Mouse (Mus musculus) liver, postnatal 0 days (tissue): ENCODE results near the gene Gm13271. TPM values are rescaled to one million over a fixed set of nuclear protein-coding genes. Genes with fewer than 3 reads are reported as not detected.
A peak's percentile ranks its signal among the peaks of the same experiment; 100 is the strongest.
"Not testable (repeated sequence)": the region's sequence is repeated elsewhere in the genome, so short reads cannot be mapped to it uniquely, and the experiment has no call there.

Experiments
- ATAC-seq: fragments of 200-750 bp; cut with Nextera tagmentation; 2 replicates; pipeline ENCODE4 v1.8.0; 2017; ENCODE audit warnings: mild to moderate bottlenecking, moderate library complexity
- DNase-seq: peaks from one replicate; pipeline ENCODE4 v3.0.0-alpha.2; 2016
- H3K27ac ChIP-seq: fragments of 300-500 bp; sonication (generic); 2 replicates; pipeline ENCODE4 v1.5.1; 2014; ENCODE audit warnings: antibody characterized with exemption, moderate library complexity, mild to moderate bottlenecking, low read depth
- H3K27me3 ChIP-seq: fragments of 300-500 bp; sonication (generic); 2 replicates; pipeline ENCODE4 v1.6.1; 2014; ENCODE audit warnings: low read length, control low read depth, mixed read lengths; ENCODE audit not compliant: insufficient read depth
- H3K36me3 ChIP-seq: fragments of 300-500 bp; sonication (generic); replicated peaks from 2 replicates; pipeline ENCODE4 v1.6.1; 2014; ENCODE audit warnings: mild to moderate bottlenecking, control low read depth, low read length, moderate library complexity, mixed read lengths; ENCODE audit not compliant: insufficient read depth
- H3K4me1 ChIP-seq: fragments of 300-500 bp; sonication (generic); 2 replicates; pipeline ENCODE4 v1.6.1; 2014; ENCODE audit warnings: antibody characterized with exemption, mild to moderate bottlenecking, control low read depth; ENCODE audit not compliant: insufficient read depth
- H3K4me2 ChIP-seq: fragments of 300-500 bp; sonication (generic); 2 replicates; pipeline ENCODE4 v1.6.1; 2014; ENCODE audit warnings: low read depth, mild to moderate bottlenecking, low read length, moderate library complexity, mixed read lengths
- H3K4me3 ChIP-seq: fragments of 300-500 bp; sonication (generic); 2 replicates; pipeline ENCODE4 v1.5.1; 2014; ENCODE audit warnings: low read depth, low read length
- H3K9ac ChIP-seq: fragments of 300-500 bp; sonication (generic); replicated peaks from 2 replicates; pipeline ENCODE4 v1.6.1; 2014; ENCODE audit warnings: mild to moderate bottlenecking, moderate library complexity
- H3K9me3 ChIP-seq: fragments of 300-500 bp; sonication (generic); 2 replicates; pipeline ENCODE4 v1.6.1; 2016; ENCODE audit warnings: mild to moderate bottlenecking, control low read depth, low read length, mixed read lengths
- CTCF ChIP-seq: sonication (generic); IDR thresholded peaks from 2 replicates; pipeline ENCODE4 v1.5.1; 2016; ENCODE audit warnings: antibody characterized with exemption, low read depth
- WGBS: fragments of 180-500 bp; shearing (Covaris S2); extraction: QIAGEN DNeasy Blood & Tissue Kit; methylation state at CpG from one replicate; pipeline ENCODE4 v1.1.7; 2014; ENCODE audit not compliant: insufficient replicate concordance; 5-methylcytosine and 5-hydroxymethylcytosine counted together
- polyA plus RNA-seq: library from polyadenylated mRNA; unstranded; fragments of >200 nt; fragmentation: Nextera tagmentation; extraction: Ambion mirVana; gene quantifications from 2 replicates; pipeline ENCODE4 v1.2.1, GENCODE M21; 2015

Gene Gm13271
- polyA plus RNA-seq, 1 experiment from 2014 or later, result not detected

DNA sequence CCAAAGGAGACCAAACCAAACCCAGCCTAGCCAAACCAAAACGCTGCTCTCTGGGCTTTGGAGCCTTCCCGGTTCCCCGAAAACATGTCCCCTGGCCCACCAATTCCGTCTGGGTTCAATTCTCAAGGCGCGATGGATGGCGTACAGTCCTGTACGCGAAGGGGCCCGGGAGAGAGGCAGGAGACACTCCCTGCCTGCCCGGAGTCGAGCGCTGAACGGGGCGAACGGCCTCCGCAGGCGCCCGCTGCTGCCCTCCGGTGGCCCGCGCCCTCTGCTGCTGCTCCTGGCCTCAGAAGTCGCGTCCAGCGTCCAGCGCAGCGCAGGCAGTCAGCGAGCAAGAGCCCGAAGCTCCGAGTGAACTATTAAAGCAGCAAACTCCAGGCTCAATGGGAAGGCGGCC, 27.7 kb downstream of the Gm13271 start:
- not testable (repeated sequence) for ATAC-seq, H3K9me3 ChIP-seq, DNase-seq, H3K4me1 ChIP-seq, H3K36me3 ChIP-seq, H3K9ac ChIP-seq, H3K4me2 ChIP-seq, H3K27me3 ChIP-seq
- peak overlapping the region; percentile 39; the same call in 1 of the 2 replicates for H3K27ac ChIP-seq
- H3K4me3 ChIP-seq, result 0 out of 2 replicates have a peak overlapping the region, but pooled peaks have one; percentile 19
- 0% methylated on average over 3 of the region's 31 CpGs for WGBS
- TF ChIP-seq CTCF, result peak; percentile 26

DNA sequence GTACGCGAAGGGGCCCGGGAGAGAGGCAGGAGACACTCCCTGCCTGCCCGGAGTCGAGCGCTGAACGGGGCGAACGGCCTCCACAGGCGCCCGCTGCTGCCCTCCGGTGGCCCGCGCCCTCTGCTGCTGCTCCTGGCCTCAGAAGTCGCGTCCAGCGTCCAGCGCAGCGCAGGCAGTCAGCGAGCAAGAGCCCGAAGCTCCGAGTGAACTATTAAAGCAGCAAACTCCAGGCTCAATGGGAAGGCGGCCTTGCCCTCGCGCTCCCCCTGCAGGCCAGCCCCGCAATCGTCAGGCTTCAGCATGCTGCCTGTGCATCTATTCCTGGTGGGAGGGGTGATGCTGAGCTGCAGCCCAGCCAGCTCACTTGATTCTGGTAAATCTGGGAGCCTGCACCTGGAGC, 30.7 kb downstream of the Gm13271 start, which contains the start of gene Gm13276:
Gene Gm13276, plus strand, starts transcription at position 301 of the 400 bp plus-strand sequence.
- H3K4me2 ChIP-seq, H3K4me1 ChIP-seq, H3K4me3 ChIP-seq, H3K27ac ChIP-seq, H3K36me3 ChIP-seq, H3K27me3 ChIP-seq, DNase-seq, ATAC-seq, H3K9ac ChIP-seq, H3K9me3 ChIP-seq: not testable (repeated sequence)
- WGBS, result no CpG with 5 or more reads among the region's 27 CpGs

DNA sequence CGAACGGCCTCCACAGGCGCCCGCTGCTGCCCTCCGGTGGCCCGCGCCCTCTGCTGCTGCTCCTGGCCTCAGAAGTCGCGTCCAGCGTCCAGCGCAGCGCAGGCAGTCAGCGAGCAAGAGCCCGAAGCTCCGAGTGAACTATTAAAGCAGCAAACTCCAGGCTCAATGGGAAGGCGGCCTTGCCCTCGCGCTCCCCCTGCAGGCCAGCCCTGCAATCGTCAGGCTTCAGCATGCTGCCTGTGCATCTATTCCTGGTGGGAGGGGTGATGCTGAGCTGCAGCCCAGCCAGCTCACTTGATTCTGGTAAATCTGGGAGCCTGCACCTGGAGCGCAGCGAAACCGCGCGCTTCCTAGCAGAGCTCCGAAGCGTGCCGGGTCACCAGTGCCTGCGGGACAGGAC, 33.7 kb downstream of the Gm13271 start, which contains the start of gene Gm13277:
Gene Gm13277, plus strand, starts transcription at position 231 of the 400 bp plus-strand sequence.
- ATAC-seq, H3K9me3 ChIP-seq, H3K27ac ChIP-seq, H3K27me3 ChIP-seq, H3K4me3 ChIP-seq, H3K4me2 ChIP-seq, H3K36me3 ChIP-seq, H3K9ac ChIP-seq, DNase-seq, H3K4me1 ChIP-seq: not testable (repeated sequence)
- WGBS, result 0% methylated on average over 1 of the region's 28 CpGs
- peak; percentile 61 for TF ChIP-seq CTCF

DNA sequence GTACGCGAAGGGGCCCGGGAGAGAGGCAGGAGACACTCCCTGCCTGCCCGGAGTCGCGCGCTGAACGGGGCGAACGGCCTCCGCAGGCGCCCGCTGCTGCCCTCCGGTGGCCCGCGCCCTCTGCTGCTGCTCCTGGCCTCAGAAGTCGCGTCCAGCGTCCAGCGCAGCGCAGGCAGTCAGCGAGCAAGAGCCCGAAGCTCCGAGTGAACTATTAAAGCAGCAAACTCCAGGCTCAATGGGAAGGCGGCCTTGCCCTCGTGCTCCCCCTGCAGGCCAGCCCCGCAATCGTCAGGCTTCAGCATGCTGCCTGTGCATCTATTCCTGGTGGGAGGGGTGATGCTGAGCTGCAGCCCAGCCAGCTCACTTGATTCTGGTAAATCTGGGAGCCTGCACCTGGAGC, 36.6 kb downstream of the Gm13271 start, which contains the start of gene Gm13278:
Gene Gm13278, plus strand, starts transcription at position 301 of the 400 bp plus-strand sequence.
- DNase-seq, result not testable (repeated sequence)
- no CpG with 5 or more reads among the region's 28 CpGs for WGBS

DNA sequence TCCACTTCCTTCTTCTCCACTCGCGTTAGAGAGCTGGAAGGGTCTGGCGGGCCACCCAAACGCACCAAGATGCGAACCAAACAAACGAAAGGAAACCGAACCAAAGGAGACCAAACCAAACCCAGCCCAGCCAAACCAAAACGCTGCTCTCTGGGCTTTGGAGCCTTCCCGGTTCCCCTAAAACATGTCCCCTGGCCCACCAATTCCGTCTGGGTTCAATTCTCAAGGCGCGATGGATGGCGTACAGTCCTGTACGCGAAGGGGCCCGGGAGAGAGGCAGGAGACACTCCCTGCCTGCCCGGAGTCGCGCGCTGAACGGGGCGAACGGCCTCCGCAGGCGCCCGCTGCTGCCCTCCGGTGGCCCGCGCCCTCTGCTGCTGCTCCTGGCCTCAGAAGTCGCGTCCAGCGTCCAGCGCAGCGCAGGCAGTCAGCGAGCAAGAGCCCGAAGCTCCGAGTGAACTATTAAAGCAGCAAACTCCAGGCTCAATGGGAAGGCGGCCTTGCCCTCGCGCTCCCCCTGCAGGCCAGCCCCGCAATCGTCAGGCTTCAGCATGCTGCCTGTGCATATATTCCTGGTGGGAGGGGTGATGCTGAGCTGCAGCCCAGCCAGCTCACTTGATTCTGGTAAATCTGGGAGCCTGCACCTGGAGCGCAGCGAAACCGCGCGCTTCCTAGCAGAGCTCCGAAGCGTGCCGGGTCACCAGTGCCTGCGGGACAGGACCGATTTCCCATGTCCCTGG, 39.4 kb downstream of the Gm13271 start, which contains the start of gene Gm13275:
Gene Gm13275, plus strand, starts transcription at position 552 of the 740 bp plus-strand sequence.
- H3K27ac ChIP-seq, DNase-seq, ATAC-seq, H3K27me3 ChIP-seq, H3K4me2 ChIP-seq, H3K4me3 ChIP-seq, H3K4me1 ChIP-seq, H3K36me3 ChIP-seq, H3K9me3 ChIP-seq, H3K9ac ChIP-seq: not testable (repeated sequence)
- WGBS, result 0% methylated on average over 2 of the region's 52 CpGs
- peak; percentile 44 for TF ChIP-seq CTCF

More for the DNA sequence above, 36.6 kb downstream of the Gm13271 start, which contains the start of gene Gm13278:
- ATAC-seq, H3K36me3 ChIP-seq, H3K27ac ChIP-seq, H3K4me3 ChIP-seq, H3K4me1 ChIP-seq, H3K4me2 ChIP-seq, H3K9ac ChIP-seq, H3K9me3 ChIP-seq, H3K27me3 ChIP-seq: not testable (repeated sequence)

DNA sequence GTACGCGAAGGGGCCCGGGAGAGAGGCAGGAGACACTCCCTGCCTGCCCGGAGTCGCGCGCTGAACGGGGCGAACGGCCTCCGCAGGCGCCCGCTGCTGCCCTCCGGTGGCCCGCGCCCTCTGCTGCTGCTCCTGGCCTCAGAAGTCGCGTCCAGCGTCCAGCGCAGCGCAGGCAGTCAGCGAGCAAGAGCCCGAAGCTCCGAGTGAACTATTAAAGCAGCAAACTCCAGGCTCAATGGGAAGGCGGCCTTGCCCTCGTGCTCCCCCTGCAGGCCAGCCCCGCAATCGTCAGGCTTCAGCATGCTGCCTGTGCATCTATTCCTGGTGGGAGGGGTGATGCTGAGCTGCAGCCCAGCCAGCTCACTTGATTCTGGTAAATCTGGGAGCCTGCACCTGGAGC, 42.4 kb downstream of the Gm13271 start, which contains the start of gene Gm13279:
Gene Gm13279, plus strand, starts transcription at position 301 of the 400 bp plus-strand sequence.
- no CpG with 5 or more reads among the region's 28 CpGs for WGBS
- H3K9ac ChIP-seq, ATAC-seq: not testable (repeated sequence)

DNA sequence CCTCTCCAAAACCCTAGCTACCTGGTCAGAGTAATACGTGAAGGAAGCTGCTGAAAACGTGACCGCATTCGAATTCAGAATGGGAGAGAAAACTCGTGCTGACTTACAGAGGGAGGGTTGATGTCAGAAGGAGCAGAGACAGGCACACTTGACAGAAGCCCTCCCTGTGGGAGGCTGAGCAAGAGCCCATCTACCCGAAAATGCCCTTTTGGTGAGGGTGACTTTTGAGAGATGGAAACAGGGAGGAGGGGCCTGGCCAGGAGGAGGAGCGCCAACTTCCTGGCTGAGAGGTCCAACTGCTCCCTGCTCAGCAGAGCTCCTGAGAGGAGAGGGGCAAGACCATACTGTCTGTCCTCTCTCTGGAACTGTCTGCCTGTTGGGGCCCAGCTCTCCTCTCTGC, 44.7 kb downstream of the Gm13271 start, which contains the start of gene Gm13285:
Gene Gm13285, plus strand, starts transcription at position 301 of the 400 bp plus-strand sequence.
- WGBS, result 0% methylated on average over 1 of the region's 7 CpGs
- not testable (repeated sequence) for H3K4me2 ChIP-seq, H3K36me3 ChIP-seq, H3K27me3 ChIP-seq, H3K9me3 ChIP-seq, H3K4me1 ChIP-seq, ATAC-seq, H3K9ac ChIP-seq, H3K27ac ChIP-seq, DNase-seq, H3K4me3 ChIP-seq

More for the DNA sequence above, 42.4 kb downstream of the Gm13271 start, which contains the start of gene Gm13279:
- not testable (repeated sequence) for H3K4me2 ChIP-seq, H3K4me3 ChIP-seq, H3K27me3 ChIP-seq, H3K4me1 ChIP-seq, H3K27ac ChIP-seq, H3K9me3 ChIP-seq, DNase-seq, H3K36me3 ChIP-seq

DNA sequence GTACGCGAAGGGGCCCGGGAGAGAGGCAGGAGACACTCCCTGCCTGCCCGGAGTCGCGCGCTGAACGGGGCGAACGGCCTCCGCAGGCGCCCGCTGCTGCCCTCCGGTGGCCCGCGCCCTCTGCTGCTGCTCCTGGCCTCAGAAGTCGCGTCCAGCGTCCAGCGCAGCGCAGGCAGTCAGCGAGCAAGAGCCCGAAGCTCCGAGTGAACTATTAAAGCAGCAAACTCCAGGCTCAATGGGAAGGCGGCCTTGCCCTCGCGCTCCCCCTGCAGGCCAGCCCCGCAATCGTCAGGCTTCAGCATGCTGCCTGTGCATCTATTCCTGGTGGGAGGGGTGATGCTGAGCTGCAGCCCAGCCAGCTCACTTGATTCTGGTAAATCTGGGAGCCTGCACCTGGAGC, 48.3 kb downstream of the Gm13271 start, which contains the start of gene Gm13287:
Gene Gm13287, plus strand, starts transcription at position 301 of the 400 bp plus-strand sequence.
- H3K4me2 ChIP-seq, result not testable (repeated sequence)
- WGBS, result no CpG with 5 or more reads among the region's 29 CpGs

More for the DNA sequence above, 48.3 kb downstream of the Gm13271 start, which contains the start of gene Gm13287:
- H3K27me3 ChIP-seq, H3K36me3 ChIP-seq, ATAC-seq, H3K9me3 ChIP-seq, H3K4me1 ChIP-seq, H3K9ac ChIP-seq, H3K27ac ChIP-seq, H3K4me3 ChIP-seq, DNase-seq: not testable (repeated sequence)
